Mouse (Mus musculus): ENCODE results near the gene Arl4c.

DNA sequence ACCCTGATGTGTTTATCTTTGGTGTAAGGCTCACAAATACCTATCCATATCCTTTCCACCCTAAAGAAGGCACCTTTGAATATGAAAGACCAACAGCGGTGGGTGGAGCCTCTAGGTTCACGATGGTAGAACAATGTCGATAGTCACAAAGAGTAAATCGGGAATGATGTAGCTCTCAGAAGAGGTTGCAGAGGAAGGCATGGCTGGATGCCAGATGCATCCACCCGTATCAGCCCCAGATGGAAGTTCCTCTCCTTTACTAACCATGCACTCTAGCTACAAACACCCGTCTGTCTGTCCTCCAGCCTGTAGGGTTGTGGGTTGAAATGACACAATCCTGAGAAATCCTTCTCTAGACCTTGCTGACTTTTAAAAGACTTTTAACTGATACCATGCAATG is 10.0 kb upstream of the Arl4c start:
- TF ChIP-seq CTCF (IDR thresholded peaks at IDR 0.05; ENCODE audit: borderline replicate concordance, control insufficient read depth, extremely low read depth, insufficient read depth, low read length, poor library complexity) (no peak), POLR2A (IDR thresholded peaks at IDR 0.05; ENCODE audit: control insufficient read depth, extremely low read depth, insufficient read depth, low read length, poor library complexity) (no peak)

All from thymus, adult 2 months (tissue).